Mouse (Mus musculus) embryonic fibroblast, embryonic 13.5 days (primary cell): ENCODE results near the gene Mindy2.

ENCODE experiments used
- CTCF ChIP-seq: IDR thresholded peaks from 2 replicates; pipeline ENCODE4 v1.5.1; 2011; ENCODE audit warnings: mild to moderate bottlenecking, control low read depth, low read length, moderate library complexity, borderline replicate concordance; ENCODE audit not compliant: insufficient read depth
- POLR2A ChIP-seq: IDR thresholded peaks from 2 replicates; pipeline ENCODE4 v1.6.1; 2011; ENCODE audit warnings: low read depth, mild to moderate bottlenecking, control low read depth, low read length, moderate library complexity

- TF ChIP-seq POLR2A = no peak
- TF ChIP-seq CTCF = no peak
Observed at GRCm38 (mm10) chr9:70695723-70696122, 38.7 kb upstream of the Mindy2 start.
